Mouse (Mus musculus) neural tube, embryonic 12.5 days (tissue): Measurements from ENCODE around the gene Id2. TPM values are rescaled to one million over a fixed set of nuclear protein-coding genes. Genes with fewer than 3 reads are reported as not detected.

Experiments used
- ATAC-seq: fragments of 200-750 bp; cut with Nextera tagmentation; 2 replicates; pipeline ENCODE4 v1.8.0; 2017; ENCODE audit warnings: low read depth, mild to moderate bottlenecking, moderate TSS enrichment, moderate library complexity; ENCODE audit not compliant: low FRiP score
- H3K27ac ChIP-seq: fragments of 300-500 bp; sonication (generic); 2 replicates; pipeline ENCODE4 v1.5.1; 2016
- H3K27me3 ChIP-seq: fragments of 300-500 bp; sonication (generic); replicated peaks from 2 replicates; pipeline ENCODE4 v1.6.1; 2016; ENCODE audit warnings: mild to moderate bottlenecking
- H3K36me3 ChIP-seq: fragments of 300-500 bp; sonication (generic); 2 replicates; pipeline ENCODE4 v1.6.1; 2016; ENCODE audit warnings: mild to moderate bottlenecking
- H3K4me1 ChIP-seq: fragments of 300-500 bp; sonication (generic); 2 replicates; pipeline ENCODE4 v1.6.1; 2016
- H3K4me2 ChIP-seq: fragments of 300-500 bp; sonication (generic); replicated peaks from 2 replicates; pipeline ENCODE4 v1.6.1; 2016; ENCODE audit warnings: mild to moderate bottlenecking
- H3K4me3 ChIP-seq: fragments of 300-500 bp; sonication (generic); 2 replicates; pipeline ENCODE4 v1.5.1; 2016
- H3K9ac ChIP-seq: fragments of 300-500 bp; sonication (generic); 2 replicates; pipeline ENCODE4 v1.6.1; 2016; ENCODE audit warnings: mild to moderate bottlenecking
- H3K9me3 ChIP-seq: fragments of 300-500 bp; sonication (generic); 2 replicates; pipeline ENCODE4 v1.6.1; 2016; ENCODE audit warnings: mild to moderate bottlenecking
- WGBS: fragments of 180-500 bp; shearing (Covaris S2); methylation state at CpG from one replicate; pipeline ENCODE4 v1.1.7; 2016; 5-methylcytosine and 5-hydroxymethylcytosine counted together
- polyA plus RNA-seq: library from polyadenylated mRNA; unstranded; fragments of >200 nt; fragmentation: Nextera tagmentation; extraction: Ambion mirVana; gene quantifications from 2 replicates; pipeline ENCODE4 v1.2.1, GENCODE M21; 2016

Id2 gene
- polyA plus RNA-seq, 1 experiment from 2014 or later, result 211 TPM

DNA sequence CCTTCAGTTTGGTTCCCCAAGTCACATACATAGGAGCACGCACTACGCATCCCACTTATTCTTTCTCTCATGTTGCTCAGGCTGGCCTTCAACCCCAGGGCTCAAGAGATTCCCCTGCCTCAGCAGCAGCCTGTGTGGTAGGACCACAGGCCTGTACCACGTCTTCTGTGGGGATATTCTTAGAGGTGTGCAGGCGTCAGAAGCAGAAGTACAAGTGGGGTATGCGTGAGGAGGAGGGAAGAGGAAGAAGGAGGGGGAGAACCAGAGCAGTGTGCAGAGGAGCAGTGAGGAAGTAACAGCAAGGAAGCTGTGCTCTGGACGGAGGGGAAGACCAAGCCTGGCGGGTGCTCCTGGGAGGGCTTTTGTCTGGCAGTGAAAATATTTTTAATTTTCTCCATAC is 42.4 kb downstream of the Id2 start:
- 81% methylated on average over 7 of the region's 7 CpGs for WGBS
- Histone ChIP-seq H3K27ac (no peak overlapping the region), H3K4me1 (no peaks in the 10 kb centered on the region), H3K36me3 (peaks cover 61% of the 10 kb centered on the region), H3K4me2 (no peak overlapping the region), H3K9me3 (no peaks in the 10 kb centered on the region), H3K27me3 (no peaks in the 10 kb centered on the region), H3K9ac (no peak overlapping the region), H3K4me3 (no peak overlapping the region)
- ATAC-seq, result no peak

- H3K9me3 ChIP-seq, result no peaks in the 10 kb centered on the region
- 35% methylated on average over 5 of the region's 5 CpGs for WGBS
- no peak overlapping the region for H3K9ac ChIP-seq
- peaks cover 22% of the 10 kb centered on the region for H3K36me3 ChIP-seq
- H3K27me3 ChIP-seq, result no peaks in the 10 kb centered on the region
- no peak overlapping the region for H3K4me2 ChIP-seq
- no peak overlapping the region for H3K4me3 ChIP-seq
- H3K27ac ChIP-seq, result no peak overlapping the region
- H3K4me1 ChIP-seq, result no peaks in the 10 kb centered on the region
- ATAC-seq, result no peak
Observed at GRCm38 (mm10) chr12:25049253-25049652, 47.7 kb downstream of the Id2 start.

DNA sequence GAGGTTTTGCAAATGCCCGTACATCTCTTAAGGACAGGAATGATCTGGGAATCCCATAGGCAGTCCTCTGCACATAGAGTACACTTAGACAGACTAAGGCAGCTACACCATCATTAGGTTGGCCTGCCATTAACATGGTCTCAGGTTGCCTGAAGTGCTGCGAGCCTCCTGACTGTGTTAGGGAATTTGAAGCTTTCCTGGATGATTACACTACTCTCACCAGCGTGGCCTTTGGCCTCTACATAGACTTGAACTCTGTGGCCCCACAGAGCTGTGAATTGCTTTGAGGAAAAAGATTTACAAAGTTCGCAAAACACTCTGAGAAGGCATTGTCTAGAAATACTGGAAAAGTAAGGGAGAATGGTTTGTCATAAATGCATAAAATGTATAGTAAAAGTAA is 52.4 kb downstream of the Id2 start:
- H3K9ac ChIP-seq, result no peak overlapping the region
- ATAC-seq, result no peak

DNA sequence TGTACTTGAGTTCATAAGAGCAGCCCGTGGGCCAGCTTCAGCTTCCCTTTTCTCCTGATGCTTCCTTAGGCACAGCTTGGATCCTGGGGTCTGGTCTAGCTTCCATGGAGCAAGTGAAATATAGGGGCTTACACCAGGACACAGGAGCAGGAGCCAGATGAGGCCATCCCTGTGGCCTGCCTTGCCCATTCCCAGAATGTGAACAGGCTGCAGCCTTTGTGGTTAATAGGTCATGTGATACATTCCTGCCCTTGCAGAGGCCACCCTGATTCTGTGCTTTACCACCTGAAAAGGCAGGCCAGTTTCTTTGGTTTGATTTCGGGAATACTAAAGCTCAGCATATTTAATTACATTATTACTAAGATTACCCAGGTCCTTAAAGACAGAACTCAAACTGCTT is 52.9 kb downstream of the Id2 start:
- no peaks in the 10 kb centered on the region for H3K4me1 ChIP-seq
- WGBS, result 91% methylated on average over 2 of the region's 2 CpGs
- H3K27me3 ChIP-seq, result no peaks in the 10 kb centered on the region
- no peak for ATAC-seq
- no peak overlapping the region for H3K4me2 ChIP-seq
- H3K36me3 ChIP-seq, result peaks cover 7% of the 10 kb centered on the region; the same call in 1 of the 2 replicates
- H3K9me3 ChIP-seq, result no peaks in the 10 kb centered on the region
- H3K4me3 ChIP-seq, result no peak overlapping the region
- H3K27ac ChIP-seq, result no peak overlapping the region
- no peak overlapping the region for H3K9ac ChIP-seq

More for the DNA sequence above, 52.4 kb downstream of the Id2 start:
- Histone ChIP-seq H3K27ac (no peak overlapping the region), H3K9me3 (no peaks in the 10 kb centered on the region), H3K36me3 (peaks cover 7% of the 10 kb centered on the region; the same call in 1 of the 2 replicates), H3K4me2 (no peak overlapping the region), H3K27me3 (no peaks in the 10 kb centered on the region), H3K4me3 (no peak overlapping the region), H3K4me1 (no peaks in the 10 kb centered on the region)
- WGBS, result 93% methylated on average over 4 of the region's 4 CpGs

Other genes starting within 250 kb of the Id2 start
- gene Kidins220, start 122.2 kb downstream of the Id2 start, polyA plus RNA-seq, result 85.2 and 96.4 TPM in 2 replicates